Mouse (Mus musculus) gastrocnemius, adult 8-10 months (tissue): ENCODE data around the gene Pparg. TPM values are rescaled to one million over a fixed set of nuclear protein-coding genes. Genes with fewer than 3 reads are reported as not detected.

Experiments used
- DNase-seq, 2 experiments: peaks; one replicate each; pipeline ENCODE4 v3.0.0; 2022; ENCODE audit warnings: low spot score in 2 of 2
- total RNA-seq, 4 experiments: library from RNA; stranded (reverse); gene quantifications; 2 replicates each; pipeline ENCODE4 v1.2.4; 2022

Pparg gene
- total RNA-seq, 4 experiments from 2014 or later, result 1.4 to 5.1 (median 3.0) TPM

DNA sequence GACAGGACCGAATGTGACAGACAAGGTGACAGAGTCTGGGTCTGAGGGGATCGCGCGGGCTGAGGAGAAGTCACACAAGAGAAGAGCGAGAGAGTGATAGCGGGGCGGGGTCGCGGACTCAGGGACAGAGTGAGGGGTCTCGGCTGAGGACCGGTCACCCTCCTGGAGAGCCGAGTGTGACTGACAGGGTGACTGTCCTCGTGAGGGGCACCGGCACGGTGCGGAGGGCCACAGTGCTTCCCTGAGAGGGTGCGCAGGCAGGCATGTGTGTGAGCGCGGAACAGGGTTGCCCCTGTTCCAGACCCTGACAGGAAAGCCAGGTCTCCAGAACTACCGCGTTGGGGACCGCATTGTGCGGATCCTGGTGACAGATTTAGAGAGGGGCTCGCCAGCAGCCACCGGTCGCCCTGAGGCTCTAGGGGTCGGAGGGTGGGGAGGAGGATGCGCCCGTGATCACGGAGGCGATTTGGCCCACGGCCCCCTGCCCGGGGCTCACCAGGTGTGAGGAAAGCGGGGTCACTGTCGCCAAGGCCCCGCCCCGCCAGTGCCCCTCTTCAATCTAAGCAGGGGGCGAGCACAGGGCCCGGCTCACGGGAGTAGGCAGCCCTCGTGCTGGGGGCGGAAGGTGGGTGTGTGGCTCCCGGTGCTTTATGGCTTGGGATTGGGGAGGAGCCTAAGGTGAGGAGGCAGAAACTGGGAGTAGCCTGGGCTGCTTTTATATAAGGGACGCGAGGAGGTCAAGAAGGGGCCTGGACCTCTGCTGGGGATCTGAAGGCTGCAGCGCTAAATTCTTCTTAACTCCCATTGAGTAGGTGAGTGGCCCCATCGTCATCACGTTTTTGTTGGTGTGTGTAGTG, 1.1 kb downstream of the Pparg start:
- peak; percentile 11 to 12 for DNase-seq

DNA sequence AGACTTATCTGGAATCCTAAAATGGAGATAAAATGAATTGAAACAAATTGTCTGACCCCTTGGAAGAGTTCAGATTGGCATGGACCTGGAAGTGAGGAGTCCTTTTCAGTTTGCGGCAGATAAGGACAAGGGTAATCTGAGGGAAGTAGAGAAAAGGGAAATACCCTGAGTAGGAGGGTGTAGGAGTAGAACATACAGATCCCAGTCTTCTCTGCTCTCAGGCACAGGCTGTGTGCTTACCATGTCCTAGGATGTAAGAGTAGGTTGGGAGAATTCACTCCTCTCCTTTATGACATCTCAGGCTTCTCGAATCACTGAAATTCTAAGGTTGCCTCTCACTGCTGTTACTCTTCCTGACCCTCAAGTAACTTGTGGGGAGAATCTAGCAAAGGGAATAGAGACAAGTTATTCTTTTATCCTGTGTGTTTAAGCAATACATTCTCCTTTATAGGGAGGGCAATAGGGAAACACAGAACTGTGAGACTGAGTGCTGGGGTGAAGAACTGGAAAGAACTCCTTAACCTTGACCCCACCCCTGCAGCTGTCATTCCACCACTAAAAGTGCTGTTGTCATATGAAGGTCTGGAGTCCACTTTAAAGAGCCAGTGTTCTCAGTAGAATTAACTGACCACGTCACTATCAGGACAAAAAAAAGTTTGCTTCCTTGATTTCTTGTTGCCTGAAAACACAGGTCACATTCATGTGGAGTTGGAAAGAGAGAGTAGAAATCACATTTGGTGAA, 6.3 kb downstream of the Pparg start:
- DNase-seq, result no peak

DNA sequence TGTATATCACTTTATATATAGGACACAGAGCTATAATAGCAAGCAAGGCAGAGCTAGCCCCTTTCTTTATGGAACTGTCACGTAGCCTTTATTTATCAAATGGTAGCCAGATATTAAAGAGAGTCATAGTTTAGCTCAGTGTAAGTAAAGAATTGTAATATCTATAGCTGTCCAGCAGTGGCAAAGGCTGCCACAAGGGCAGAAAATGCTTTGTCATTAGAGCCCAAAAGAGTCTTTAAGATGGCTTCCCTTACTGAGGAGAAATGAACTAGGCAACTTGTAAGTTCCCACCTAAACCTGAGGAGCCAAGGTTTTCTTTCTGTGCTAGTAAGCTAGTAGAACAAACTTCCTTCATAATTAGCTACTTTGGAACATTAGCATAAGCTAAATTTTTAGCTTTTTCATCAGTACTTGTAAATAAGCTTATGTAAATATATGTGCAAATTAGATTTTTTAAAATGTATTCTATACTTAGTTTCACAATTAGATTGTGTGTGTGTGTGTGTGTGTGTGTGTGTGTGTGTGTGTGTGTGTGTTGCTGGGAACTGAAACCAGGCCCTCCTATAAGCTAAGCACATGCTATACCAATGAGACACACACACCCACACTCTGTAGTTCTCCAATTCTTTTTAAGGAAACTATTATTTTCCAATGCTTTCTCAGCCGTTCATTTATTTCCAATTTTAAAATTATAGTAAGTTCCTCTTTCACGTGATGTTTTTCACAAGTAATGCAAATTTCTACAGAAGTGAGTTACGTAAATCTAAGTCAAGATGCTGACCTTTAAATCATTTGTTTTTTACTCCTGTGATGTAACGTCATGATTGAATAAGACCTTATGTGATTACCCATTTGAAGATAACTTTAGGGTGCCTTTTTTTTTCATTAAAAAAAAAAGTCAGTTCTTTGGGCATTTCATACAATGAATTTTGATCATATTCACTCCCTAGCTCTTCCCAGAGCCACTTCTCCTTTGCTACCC, 14.4 kb downstream of the Pparg start:
- no peak for DNase-seq

DNA sequence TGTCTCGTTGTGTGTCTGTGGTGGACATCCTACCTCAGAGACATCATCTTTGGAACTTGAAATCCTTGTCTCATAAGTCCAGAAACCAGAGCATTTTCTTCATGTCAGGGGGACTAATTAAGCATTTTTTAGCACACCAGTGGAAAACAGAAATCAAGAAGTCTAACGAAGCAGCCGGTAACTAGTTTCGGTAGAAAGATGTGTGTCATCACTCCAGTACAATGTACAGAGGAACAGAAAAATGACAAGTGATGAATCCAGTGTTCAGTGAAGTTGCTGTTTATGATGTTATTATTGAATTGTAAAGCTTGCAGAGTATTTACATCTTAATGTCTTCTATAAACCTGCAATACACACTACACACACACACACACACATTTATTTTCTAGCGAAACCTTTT, 19.8 kb downstream of the Pparg start:
- no peak for DNase-seq

DNA sequence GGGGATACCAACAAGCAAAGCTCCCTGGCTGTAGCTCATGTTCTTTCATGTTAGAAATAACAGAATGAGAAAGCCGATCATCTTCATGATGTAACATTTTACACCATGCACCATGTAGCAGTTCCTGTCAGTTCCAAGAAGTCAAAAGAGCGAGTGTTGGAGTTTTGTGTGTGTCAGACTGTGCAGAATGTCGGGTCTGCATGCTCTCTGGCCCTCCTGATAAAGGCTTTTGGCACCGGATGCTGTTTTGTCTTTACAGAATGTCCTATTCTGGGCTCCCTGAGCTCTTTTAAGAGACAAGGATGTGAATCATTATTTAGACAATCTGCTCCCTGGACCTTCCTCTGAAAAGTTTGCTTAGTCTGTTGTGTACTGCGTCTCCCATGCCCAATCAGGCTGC, 22.0 kb downstream of the Pparg start:
- no peak for DNase-seq

DNA sequence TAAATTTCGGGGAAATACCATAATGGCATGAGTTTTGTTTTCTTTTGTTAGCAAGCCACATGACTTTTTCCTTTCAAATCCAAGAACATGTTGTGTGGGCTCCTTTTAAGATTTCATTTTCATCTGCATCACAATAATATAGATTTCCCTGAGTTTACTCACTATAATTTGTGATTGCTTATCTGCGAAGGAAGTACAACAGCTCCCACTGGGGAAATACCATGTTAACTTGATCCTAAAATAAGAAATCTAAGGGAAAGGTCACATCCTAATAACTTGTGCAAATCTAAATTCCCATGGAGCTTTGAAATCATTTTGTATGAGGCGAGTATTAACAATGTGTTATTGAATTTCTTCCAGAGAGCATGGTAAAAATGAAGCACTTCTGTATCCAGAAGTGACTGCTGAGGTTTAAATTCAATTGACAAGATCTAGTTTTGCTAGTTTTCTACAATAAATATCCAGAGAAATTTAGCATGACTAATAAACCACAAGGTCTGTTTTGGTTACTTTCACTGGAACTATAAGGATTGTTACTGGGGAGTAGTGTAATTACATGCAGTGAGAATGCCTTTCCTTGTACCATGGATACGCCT, 29.3 kb downstream of the Pparg start:
- DNase-seq, result no peak

DNA sequence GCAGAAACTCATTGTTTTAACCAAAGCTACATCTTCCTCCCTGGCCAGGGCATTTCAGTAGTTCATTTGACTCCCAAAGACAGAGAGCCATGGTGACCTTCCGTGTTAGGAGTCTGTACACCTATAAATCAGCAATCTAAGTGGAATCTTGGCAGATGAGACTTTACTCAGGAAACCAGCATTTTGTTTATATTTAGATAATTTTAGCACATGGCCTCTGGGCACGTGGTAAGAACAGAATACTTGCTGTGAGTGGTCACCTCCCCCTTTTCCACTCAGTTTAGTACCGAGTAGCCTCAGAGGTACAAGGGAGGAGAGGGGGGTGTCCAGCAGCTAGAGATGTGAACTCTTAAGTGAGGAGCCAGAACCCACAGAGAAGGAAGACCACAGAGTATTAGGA, 36.2 kb downstream of the Pparg start:
- DNase-seq, result no peak

DNA sequence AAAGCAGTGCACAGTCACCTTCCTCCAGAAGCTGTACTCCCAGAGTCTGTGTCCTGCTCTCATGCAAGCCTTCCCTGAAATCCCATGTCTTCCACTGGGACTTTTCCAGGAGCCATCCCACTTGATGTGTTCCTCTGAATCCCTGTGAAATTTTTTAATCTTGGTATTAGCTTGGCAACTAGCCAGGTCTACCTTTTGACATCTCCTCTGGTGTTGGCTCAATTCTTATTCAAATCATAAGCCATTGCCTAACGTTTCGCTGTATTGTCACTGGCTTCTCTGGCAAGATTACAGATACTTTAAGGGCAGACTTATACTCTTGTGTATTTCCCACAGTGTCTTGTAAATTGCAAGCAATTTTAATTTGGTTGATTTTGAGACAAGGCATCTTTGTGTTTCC, 43.6 kb downstream of the Pparg start:
- no peak for DNase-seq

DNA sequence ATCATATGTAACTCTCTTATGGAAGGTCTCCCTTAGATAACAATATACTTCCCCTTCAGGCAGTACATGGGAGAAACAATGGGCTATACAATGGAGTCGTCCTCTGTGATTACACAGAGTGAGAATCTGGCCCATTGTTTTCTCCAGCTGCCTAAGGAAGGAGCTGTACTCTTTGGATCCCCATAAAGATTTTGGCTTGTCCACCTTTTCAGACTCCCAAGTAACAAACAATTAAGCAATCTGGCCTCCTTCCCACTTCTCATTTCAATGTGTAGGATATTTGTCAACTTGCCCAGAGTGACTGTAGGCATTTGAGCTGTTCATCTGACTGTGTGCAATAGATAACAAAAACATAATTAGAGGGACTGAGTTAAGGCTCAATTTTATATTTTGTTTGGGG, 50.7 kb downstream of the Pparg start:
- DNase-seq, result no peak

DNA sequence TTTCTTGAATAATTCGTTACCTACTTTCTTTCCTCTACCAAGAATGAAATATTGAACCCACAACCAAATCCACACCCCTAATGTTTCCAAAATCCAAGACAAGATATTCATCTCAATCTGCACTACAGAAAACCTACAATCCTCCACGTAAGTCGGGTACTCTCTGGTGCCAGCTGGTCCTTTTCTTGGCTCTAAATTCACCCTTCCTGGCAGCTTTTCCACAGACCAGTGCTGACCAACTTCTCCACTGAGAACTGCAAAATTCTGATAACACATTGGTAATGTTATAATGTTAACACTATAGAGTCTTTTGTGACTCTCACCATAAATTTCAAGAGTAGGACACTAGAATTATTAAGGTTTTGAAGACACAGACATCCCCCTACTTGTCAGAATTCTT, 57.4 kb downstream of the Pparg start:
- no peak for DNase-seq

DNA sequence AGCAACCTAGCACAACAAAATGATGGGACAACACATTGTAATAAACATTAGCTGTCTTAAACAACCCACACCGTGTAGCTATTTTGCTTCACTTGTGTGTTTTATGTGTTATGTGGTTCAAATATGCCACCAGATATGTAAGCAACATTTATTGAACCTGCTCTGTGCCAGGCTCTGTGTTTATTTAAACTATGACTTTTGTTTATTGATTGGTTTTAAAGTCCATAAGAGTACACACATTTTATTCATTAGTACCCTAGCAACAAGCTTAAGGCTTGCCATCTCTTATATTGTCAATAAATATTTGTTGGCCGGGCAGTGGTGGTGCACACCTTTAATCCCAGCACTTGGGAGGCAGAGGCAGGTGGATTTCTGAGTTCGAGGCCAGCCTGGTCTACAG, 58.2 kb downstream of the Pparg start:
- DNase-seq, result no peak

DNA sequence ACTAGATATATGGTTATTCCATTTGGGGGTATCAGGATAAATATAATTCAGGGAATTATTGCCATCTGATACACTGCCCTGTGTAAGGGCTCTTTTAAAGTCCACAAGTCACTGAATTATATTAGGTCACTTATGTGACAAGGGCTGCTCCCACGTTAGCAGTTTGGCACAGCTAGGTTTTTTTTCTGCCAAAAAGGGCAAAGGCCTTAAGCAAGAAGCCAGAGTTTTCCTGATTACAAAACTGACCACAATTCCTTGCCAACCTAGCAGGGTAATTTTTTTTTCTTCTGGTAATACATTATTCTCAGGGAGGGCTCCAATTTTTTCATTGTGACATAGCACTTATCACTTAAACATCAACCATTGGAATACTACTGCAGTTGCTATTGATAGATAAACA, 60.2 kb downstream of the Pparg start:
- no peak for DNase-seq

DNA sequence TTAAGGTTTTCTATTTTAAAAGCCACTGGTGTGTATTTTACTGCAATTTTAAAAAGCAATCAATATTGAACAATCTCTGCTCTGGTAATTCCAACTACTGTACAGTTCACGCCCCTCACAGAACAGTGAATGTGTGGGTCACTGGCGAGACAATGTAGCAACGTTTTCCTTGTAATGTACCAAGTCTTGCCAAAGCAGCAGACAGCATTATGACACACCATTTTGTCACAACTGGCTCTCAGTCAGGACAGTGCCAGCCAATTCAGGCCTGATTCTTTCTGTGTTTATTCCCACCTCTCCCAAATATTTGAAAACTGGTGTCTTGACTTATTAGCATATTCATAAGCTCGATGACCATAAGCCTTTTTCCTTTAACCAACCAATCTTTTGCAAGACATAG, 60.9 kb downstream of the Pparg start:
- no peak for DNase-seq

DNA sequence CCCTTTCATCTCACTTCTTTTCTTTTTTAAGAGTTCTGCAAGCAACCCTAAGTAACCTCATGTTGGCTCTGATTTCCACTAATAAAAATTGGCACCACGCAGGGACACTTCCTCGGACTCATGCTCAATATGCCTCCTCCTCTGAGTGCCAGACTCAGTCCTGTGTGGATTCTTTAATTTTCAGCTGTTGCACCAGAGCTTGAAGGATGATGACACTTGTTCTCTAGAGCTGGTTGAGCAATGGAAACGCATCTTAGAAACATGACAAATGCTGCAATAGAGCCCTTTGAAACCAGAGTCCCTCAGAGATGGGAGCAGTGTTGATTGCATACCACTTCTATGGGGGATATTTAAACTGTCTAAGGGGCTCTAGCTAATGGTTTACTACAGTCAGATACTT, 63.7 kb downstream of the Pparg start:
- no peak for DNase-seq

DNA sequence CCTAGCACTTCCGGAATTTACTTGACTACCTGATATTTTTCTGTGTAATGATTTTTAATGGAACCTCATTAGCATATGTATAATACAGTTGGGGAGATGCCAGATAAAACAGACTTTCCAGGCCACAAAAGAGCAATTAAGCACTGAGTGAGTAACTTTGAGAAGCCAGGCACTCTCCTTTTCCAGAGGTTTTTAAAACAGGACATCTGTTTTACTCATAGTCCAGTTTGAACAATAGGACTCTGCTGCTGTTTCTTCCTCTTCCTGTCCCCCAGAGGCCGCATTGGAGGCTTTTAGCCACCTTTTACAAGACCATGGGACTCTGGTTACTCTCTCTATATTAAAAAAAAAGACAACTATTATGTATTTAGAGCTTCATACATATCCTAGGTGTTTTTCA, 72.0 kb downstream of the Pparg start:
- DNase-seq, result no peak

DNA sequence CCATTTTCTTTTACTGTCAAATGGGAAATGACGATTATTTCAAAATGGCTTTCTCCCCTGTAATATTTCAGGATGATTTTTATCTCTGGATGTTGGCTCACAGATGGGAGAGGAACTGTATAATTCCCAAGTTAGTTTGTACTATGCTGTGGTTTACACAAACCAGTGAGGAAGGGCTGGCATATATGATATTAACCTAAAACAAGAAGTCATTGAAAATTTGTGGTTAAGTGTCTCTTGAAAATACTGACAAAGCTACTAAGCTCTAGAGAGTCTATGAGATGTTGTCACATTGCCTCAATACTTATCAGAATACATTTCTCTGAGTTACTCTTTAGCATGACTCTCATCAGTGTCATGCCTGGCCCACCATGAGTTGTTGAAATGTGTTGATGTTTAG, 73.3 kb downstream of the Pparg start:
- DNase-seq, result no peak

DNA sequence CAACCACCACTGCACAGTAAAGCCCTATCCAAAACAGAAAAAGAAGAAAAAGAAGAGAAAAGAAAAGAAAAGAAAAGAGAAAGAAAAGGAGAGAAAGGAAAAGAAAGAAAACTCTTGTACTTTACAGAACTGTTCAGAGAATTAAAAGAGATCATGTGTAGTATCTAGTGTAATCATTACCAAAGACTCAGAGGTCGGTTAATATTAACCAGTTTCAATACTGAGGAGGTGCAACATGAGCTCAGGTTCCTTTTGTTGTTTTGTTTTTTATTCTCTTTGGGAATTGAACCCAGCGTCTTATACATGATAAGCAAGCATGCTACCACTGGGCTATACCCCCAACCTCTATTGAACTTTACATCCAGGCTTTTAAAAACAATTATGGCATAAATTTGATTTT, 74.1 kb downstream of the Pparg start:
- no peak for DNase-seq

DNA sequence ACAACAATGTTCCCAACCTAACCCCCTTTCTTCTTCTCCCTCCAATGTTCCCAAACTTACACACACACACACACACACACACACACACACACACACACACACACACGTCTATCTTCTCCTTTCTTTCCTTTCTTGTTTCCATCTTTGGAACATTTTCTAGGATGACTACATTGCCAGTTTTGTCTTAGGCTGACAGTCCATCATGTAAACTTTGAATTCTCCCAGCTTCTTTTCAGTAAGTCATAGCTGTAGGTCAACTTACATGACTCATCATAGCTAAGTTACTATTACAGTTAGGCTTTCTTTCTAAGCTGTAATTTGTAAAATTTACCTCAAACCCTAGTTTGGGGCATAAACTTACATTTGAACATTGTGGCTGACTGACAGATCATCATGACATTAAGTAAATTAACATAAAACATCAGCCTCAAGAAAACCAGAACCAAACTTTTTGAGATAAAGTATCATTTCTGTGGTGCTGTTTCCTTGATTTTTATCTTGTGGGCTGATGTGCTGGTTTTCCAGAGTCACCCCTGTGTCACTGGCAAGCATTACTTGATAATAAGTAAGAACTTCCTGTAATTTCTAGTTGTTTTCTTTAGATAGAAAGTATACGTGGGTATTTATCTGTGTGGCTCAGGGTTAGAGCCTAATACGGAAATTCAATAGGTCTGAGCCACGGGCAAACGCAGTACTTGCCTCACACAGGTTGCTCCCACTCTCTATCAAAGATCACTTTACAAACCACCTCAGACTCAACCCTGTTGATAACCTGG, 79.7 kb downstream of the Pparg start:
- DNase-seq, result no peak

DNA sequence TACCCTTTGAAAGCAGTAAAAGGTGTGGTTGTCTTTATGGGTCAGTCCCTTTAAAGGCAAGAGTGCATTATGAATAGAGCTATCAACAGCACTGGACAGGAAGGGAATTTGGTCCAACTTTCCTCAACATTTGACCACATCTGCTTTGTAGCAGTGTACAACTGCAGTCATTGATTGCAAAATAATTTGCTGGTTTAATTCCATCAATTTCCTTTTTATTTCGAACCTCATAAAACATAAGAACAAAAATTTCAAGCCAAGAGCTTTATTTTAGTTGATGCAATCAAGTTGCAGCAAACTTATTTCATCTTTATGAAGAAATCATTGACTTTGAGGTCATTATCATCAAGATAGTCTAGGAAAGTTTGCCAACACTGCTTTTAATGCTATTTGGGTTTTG, 91.8 kb downstream of the Pparg start:
- DNase-seq, result no peak

DNA sequence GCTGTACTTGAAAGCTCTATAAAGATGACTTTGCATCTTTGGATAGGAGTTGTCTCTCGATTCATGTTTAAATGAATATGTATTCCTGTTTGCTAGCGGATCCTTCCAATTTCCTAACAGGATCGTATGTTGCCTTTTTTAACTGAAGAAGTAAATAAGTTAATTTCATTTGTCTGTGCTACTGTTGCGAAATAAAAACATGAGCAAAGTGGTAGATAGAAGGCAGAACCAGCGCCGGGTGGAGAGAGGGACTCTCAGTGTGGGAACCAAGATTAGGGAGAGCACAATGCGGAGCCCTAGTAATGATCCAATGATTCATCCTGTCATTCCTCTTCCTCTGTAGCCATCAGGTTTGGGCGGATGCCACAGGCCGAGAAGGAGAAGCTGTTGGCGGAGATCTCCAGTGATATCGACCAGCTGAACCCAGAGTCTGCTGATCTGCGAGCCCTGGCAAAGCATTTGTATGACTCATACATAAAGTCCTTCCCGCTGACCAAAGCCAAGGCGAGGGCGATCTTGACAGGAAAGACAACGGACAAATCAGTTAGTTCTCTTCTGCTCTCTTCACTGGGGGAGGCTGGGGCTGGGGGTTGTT, 102.1 kb downstream of the Pparg start:
- DNase-seq, result peak; percentile 53 to 67
